Mouse (Mus musculus) cerebellum, postnatal 4 days (tissue): Measurements from ENCODE around the gene Atad2b.
A peak's percentile ranks its signal among the peaks of the same experiment; 100 is the strongest.
"Not testable (repeated sequence)": the region's sequence is repeated elsewhere in the genome, so short reads cannot be mapped to it uniquely, and the experiment has no call there.

Experiments
- DNase-seq, 2 experiments: peaks; one replicate each; pipeline ENCODE4 v3.0.0; 2022; ENCODE audit warnings: low spot score in 2 of 2, mixed read lengths in 1 of 2

The Atad2b gene

DNA sequence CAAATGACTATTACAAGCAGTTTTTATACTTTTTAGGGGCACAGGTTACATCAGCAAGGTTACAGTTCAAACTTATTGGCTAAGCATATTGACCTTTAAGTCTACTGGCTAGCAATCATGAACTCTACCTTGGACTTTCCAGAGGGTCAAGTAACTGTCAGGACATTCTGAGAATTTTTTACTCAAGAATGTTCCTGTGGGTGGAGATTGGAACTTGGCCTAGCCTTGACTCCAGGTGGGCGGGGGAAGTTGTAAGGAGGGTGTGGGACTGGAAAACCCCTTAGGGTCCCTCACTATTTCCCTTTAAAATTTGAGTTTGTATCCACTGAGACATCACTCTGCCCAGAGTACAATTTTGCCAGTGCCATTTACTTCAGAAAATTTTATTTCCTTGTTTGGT, 6.7 kb upstream of the Atad2b start:
- not testable (repeated sequence) for DNase-seq

DNA sequence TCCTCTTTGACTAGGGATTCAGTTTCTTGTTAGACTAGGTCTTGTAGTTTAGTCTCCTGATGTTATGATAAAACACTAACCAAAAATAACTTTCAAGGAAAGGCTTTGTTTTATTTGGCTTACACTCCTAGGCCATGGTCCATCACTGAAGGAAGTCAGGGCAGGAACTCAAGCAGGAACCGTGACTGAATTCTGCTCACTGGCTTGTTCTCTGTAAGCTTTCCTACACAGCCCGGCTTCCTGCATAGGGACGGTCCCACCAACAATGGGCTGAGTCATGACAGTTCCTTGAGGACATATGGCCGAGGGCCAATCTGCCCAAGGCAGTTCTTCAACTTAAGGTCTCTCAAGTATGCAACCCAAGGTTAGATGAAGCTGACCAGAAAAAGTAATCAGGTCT, 5.4 kb upstream of the Atad2b start:
- no peak for DNase-seq

DNA sequence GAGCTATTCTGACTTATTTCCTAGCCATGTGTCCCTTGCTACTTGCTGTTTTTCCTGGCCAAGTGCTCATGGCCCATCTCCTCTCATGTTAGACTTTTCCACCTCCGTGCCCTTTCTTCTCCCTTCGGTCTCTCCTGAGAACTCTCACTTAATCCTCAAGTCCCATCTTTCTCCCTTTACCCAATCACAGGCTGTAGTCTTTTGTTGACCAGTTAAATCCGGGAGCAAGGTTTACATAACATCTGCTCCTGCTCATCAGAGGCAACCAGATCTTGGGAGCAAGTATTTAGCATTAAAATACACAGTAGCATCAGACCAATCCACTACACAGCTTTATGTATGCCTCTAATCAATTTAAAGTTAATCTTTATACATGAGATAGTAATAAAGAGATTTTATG, 2.7 kb upstream of the Atad2b start:
- no peak for DNase-seq

DNA sequence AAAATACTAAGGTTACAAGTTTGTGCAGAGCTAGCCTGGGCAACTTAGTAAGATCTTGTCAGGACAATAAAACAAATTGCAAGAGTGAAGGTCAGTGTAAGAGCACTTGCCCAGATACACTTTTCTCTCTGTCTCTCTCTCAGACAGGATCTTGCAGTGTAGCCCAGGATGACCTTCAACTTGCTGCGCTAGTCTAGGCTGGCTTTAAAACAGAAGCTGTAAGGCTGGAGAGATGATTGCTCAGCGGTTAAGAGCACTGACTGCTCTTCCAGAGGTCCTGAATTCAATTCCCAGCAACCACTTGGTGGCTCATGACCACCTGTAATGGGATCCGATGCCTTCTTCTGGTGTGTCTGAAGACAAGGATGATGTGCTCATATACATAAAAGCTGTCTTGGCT, 2.2 kb upstream of the Atad2b start:
- no peak for DNase-seq

DNA sequence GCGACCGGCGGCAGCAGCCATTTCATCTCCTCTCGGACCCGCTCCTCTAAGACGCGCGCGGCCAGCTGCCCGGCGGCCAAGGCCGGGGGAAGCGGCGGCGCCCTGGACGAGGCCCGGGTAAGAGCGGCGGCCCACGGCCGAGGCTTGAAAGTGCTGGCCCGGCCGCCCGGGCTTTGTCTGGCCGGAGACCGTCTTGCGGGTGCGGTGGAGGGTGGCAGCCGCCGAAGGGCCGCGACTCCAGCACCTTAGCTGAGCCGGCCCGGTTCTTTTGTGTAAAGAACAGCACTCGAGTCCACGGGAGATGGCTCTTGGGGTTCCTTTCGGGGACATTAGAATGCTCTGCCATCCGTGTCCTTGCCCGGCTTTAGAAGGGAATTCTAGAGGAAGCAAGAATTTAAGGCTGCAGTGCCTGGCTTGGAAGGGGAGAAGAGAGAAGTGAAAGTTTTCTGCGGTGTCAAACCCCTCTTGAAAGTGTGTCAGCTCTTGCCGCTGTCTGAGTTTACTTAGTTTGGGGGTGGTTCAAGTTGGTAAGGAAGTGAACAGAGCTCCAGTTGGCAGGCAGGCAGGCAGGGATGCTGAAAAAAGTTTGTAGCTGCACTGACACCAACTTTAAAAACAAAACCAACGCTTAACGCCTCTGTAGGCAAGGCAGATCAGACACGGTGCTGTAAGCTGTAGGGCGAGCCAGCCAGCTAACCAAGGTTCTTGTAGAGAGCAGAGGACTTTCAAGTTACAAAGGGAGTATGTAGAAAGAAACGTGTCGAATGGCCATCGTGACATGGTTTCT, 845 bp downstream of the Atad2b start:
- DNase-seq, result peak; percentile 27 to 56

DNA sequence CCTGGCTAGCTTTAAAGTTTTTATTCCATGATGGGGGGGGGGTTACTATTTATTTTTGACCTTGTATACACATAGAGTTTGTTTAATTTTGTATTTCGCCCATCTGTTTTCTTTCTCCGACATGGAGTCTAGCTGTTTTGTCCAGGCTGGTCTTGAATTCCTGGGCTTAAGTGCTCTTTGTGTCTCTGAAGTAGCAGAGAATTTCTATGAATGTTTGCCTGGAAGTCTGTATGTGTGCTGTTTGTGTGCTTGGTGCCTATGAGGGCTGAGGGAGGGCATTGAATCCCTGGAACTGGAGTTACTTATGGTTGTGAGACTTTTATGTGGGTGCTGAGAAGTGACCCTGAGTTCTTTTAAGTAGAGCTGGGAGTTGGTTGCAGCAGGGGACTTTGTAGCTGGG, 11.0 kb downstream of the Atad2b start:
- DNase-seq, result no peak

DNA sequence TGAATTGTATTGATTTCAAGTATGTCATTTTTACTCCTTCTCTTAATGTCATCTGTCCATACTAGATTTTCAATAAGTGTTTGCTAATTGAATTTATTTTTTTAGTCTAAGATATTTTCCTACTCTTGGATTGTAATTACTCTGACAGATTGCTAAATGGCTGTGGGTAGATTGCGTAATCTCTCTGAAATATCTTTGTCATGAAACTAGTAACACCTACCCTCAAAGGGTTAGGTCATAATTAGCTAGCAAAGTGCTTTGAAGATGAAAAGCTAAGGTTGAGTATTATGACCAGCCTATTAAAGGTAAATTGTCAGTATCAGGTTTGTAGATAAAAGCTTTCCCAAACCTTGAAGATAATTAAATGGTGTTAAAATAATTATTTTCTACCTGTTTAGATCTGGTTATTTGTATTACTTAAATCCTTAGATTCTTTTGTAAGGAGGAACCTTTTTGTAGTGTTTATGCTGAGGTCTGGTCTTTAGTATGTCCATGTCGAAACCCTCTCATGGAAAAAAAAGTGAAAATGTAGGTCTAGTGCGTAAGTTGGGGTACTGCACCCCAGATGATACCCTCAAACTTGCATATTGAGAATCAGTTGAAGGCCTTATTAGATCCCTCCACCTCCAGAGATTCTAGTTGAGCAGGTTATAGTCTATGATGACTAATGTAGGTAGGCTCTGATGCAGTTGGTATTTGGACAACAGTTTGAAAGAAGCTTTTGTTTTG, 13.8 kb downstream of the Atad2b start:
- no peak for DNase-seq

DNA sequence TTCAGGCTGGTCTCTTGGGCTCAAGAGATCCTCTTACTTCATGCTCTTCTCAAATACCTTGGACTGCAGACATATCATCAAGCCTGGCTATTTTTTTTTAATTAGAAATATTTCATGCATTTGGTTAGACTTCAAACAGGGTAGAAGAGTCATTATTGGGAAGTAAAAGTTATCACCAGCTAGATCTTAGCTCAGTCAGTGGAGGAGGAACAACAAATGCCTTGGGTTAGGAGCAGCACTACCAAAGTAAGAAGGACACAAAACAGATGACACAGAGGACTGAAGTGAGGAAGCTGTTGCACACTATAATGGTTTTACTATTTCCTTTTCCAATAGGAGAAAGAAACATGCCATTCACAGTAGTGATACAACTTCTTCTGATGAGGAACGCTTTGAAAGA, 35.1 kb downstream of the Atad2b start:
- no peak for DNase-seq

DNA sequence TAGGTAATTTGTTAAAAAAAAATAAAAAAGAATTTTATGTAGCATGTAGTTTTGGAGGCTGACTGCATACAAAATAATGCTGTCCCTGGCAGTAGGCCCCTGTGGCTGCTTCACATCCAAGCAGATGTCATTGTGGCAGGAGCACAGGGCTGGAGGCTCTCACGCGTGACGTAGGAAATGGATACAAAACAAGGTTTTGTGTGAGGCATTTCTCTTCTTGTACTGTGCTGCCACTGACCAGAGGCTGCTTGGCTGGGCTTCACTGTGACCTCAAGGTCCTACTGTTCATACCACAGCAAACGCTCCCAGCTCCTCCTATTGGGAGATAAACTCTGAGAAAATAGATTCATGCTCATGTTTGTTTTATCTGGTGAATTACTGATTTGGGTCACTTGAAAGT, 36.0 kb downstream of the Atad2b start:
- DNase-seq, result no peak

DNA sequence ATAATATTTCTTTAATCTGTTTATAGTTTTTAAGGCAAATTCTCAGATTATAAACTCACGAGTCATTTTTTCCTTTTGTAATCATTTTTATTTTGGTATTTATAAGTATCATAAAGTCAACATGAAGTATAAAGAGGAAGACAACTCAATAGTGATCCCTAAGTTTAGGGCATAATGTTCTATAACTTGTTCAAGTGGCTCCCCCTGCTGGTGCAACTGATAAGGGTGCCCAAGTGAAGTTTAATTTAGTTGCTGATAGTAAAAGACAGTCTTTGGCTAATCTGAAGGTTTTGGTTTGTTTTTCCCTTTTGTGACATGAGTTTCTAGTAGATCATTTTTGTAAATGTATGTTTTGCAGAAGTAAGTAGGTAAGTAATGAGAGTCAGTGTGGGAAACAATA, 55.8 kb downstream of the Atad2b start:
- DNase-seq, result peak; percentile 47 to 66

DNA sequence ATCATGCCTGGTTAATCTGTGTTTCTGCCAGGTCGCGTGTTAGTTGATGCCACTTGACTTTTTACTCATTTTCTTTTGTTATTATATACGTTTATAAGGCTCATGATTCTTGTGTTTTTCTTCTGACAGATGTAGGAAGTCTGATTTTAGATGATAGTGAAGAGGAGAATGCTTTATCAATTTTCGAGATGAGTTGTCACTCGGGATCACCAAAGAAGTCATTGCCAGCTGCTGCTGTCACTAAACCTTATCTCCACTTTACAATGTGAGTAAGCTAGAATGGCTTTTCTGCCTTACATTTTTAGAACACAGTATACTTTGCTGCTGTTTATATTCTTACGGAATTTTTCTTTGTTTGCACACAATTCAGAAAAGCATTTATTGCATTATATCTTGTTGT, 61.2 kb downstream of the Atad2b start:
- DNase-seq, result no peak

DNA sequence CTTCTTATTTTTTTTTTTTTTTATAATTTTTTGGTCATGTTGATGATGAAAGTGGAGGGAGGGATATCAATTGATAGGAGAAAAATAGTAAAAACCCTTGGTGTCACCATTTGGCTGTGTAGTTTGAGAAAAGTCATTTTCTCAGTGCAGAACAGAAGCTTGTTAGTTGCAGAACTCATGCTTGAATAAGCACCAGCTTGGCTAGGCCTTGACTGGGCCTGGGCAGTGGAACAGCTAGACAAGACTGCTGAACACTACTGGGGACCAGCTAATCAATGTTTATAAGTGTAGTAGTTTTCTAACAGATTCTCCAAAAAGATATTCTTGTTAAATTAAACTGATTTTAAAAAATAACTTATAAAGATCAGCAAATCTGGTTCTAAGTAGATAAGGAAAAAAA, 79.8 kb downstream of the Atad2b start:
- no peak for DNase-seq

DNA sequence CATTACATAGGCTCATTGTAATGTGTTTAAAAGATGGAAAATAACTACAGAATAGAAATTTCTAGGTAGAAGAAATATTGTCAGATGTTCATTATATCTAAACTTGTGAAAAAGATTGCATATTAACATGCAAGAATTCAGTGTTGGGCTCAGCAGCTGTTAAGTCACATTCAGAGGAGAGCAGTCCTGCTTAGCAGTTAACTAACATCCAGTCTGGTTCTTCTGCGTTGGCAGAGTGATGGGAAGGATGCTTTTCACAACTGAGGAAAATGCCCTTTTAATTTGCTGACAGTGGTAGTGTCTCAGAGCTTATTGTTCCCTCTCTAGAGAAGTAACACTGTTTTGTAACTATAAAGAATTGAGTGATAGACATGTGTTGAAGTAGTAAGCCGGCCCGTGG, 88.2 kb downstream of the Atad2b start:
- DNase-seq, result no peak

DNA sequence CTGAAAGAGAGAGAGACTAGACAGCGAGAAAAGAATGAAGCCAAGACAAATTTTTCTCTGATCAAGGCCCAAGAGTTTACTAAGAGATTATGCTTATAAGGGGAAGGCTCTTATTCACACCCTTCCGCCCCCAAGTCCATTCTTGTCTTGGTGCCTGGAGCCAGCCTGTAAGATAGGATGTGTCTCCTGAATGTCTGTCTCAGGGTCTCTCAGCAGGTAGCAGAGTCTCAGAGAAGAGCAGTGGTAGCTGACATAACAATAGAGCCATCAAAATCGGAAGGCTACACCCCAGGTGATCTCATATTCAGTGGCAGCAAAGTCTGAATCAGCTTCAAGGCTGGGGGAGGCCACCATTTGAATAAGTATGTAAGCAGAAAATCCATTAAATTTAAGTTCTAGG, 88.6 kb downstream of the Atad2b start:
- not testable (repeated sequence) for DNase-seq

DNA sequence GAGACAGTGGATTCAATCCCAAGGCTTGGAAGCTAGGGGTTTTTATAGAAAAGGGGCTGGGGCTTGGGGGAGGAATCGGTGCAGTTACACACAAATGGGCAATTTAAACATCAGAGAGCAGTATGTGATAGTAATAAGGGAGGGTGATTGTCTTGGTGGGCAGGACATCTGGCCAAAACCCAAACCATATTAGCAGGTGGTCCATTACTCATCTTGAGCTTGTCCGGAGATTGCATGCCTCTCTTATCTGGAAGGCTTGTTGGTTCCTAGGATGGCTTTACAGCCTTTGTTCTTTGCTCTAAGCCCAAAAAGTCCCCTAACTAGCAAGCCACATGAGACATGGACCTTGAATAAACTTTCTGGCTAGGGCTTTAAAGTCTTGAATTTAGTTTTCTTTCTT, 91.5 kb downstream of the Atad2b start:
- not testable (repeated sequence) for DNase-seq

DNA sequence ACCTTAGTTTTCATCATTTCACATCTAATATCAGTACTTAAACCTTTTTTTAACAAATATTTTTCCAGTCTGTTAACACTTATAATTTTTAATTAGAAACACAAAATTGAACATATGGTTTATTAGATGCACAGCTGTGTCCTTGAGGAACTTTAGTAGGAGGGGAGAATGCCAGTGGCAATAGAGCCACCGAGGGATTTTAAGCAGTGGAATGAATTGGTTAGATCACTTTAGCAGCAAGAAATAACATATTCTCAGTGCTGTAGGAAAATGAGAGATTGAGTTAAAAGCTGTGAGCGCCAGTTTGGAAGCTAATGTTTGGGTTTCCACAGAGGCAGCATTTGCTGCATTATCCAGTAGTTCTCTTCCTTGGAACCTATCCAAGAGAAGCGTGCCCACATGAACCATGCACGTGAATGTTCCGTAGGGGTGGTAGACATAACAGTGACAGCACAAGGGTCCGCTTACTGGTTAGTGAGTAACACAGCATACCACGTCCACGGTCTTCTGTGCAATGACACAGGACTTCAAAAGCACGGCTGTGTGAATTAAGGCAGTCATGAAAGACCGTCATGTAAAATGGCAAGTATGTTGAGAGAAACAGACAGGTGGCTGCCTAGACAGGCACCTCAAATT, 108.2 kb downstream of the Atad2b start:
- DNase-seq, result no peak

DNA sequence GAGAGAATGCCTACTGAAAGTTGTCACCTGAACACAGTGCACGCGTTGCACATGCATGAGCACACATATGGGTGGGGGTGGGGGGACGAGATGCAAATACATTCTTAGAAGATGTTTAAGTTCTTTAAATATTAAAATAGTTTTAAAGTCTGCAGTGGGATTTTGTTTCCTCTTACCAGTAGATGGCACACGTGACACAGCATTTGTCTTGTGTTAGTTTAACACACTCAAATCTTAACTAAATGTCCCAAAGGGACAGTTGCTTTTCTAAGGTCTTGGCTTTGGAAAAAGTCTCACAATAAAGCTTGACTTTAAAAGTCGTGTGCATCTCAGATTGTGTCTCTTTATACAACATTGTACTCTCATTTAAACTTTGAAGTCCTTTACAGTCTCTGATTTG, 111.9 kb downstream of the Atad2b start:
- DNase-seq, result no peak

DNA sequence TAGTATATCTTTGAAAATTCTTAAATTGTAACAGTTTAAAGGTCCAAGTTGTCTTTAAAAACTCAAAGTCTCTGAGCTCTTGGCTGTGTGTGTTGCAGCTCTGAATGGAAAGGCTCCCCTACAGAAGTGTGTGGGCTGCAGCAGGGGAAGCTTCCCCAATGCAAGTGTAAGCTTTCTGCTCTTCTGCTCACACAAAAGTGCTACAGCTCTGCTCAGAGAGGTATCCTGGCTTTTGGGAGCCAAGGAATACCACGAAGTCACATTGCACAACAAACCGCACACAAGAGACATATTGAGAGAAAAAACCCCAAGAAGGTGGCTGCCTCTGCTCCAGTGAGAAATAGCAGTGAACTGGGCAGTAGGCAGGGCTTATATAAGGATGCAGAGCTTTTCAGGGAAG, 120.9 kb downstream of the Atad2b start:
- no peak for DNase-seq

DNA sequence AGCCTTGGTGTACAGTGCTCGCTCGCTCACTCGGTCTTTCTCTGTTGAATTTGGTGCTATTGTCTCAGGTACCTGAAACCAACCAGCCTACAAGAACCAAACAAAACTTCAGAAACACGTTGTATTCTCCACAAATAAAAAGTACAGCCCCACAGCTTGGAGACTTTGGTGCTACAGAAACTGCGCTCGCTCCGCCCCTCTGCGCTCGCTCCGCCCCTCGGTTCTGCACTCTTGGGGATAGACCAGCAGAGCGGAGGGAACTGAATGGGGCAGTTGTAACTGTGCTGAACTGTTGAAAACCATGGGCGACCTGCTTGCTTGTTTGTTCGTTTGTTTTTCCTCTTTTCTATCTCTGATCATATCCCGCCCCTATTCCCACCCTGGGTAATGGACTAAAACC, 127.0 kb downstream of the Atad2b start:
- DNase-seq, result no peak

DNA sequence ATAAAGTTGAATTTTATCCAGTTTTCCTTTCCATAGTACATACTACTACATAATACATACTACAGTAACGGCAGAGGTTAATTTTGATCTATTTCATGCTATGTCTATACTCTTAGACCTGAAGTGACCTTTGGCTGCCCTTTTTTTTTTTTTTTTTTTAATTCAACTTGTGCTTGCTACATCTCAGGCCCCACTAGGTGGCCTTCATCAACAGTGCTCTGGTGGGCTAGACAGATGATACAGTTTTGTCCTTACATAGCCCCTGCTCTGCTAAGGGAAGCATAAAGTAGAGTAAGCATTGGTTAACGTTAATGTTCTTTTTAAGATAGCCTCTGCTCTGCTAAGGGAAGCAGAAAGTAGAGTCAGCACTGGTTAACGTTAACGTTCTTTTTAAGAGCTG, 131.0 kb downstream of the Atad2b start:
- DNase-seq, result no peak

DNA sequence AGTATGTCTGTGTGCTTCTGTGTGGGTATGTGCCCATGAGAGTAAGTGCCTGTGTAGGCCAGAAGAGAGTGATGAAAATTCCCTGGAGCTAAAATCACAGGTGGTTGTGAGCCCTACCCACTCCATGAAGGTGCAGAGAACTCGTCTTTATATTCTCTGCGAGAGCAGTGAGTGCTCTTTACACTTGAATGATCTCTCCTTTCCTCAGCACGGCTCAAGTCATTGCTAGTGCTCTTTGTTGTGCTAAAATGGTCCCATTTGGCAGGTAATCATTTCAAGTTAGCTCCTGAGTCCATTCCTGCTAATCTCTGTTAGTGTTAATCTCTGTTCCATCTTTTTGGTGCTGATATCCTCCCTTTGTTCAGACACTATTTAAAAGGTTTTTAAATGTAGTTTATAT, 150.4 kb downstream of the Atad2b start:
- DNase-seq, result no peak

DNA sequence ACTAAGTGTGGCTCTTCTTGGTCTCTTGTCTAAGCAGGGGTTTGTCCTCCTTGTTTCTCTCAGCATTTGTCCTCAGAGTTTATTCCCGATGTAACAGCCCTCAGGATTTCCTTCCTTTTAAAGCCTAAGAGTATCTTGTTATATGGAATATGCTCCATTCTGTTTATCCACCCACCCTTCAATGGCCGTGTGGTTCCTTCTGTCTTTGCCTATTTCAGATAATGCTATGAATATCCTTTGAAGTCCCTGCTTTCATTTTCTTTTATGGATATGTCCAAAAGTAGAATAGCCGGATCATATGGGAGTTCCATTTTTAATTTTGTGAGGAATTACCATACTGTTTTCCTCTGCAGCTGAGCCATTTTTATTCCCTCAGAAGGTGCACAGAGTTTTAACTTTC, 153.0 kb downstream of the Atad2b start:
- no peak for DNase-seq

DNA sequence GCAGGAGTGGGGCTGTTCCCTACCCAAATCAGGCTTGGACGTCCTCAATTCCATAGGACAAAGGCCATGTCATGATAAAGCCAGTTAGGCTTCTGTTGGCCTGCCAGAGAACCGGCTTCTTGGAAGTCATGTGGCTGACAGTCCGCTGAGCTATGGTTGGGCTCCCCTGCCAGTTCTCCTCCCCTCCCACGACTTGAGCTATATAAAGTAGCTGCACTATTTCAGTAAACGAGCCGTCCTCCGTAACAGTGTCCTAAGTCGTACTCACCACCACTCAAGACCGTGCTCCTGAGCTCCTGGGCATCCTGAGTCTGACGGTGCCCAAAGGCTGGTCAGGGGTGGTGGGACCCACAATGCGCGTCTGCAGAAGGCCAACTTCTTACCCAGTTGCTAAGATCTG, 156.0 kb downstream of the Atad2b start:
- no peak for DNase-seq
